Comparison of ENCODE assay signal across 8 mouse cellular contexts in genomic region chr8:117334748-117335393, GRCm38 (mm10).
A peak's percentile ranks its signal among the peaks of the same experiment; 100 is the strongest.
DNase-seq lines count a peak whose midpoint lies in the region; ATAC-seq and TF ChIP-seq lines count a peak whose summit lies in the region.

No protein-coding gene starts in this region.

- no peak for DNase-seq in layer of hippocampus, adult 2 months (ENCODE audit: low spot score in 2 of 2)
- DNase-seq in layer of hippocampus, postnatal 36 days = no peak
- no peak for DNase-seq in midbrain, embryonic 14.5 days
- DNase-seq in right cerebral cortex, adult 18-20 months = no peak
- DNase-seq in cerebellum, postnatal 10 days = no peak
- DNase-seq in cerebellum, adult 11-12 months = no peak

- no peak overlapping the region for H3K4me2 ChIP-seq in forebrain, embryonic 12.5 days
- peak overlapping the region; percentile 29; the same call in 1 of the 2 replicates for H3K4me2 ChIP-seq in kidney, embryonic 15.5 days
- H3K4me2 ChIP-seq in midbrain, embryonic 14.5 days (ENCODE audit: low read length) = no peak overlapping the region

- no peaks in the 10 kb centered on the region for H3K36me3 ChIP-seq in forebrain, embryonic 12.5 days (replicated peaks)
- H3K36me3 ChIP-seq in kidney, embryonic 15.5 days = no peaks in the 10 kb centered on the region
- no peaks in the 10 kb centered on the region for H3K36me3 ChIP-seq in midbrain, embryonic 14.5 days (ENCODE audit: control insufficient read depth, insufficient read depth, low read length)

- H3K4me3 ChIP-seq in layer of hippocampus, adult 2 months = no peak overlapping the region
- no peak overlapping the region for H3K4me3 ChIP-seq in forebrain, embryonic 12.5 days (replicated peaks)
- H3K4me3 ChIP-seq in kidney, embryonic 15.5 days (replicated peaks) = no peak overlapping the region
- H3K4me3 ChIP-seq in midbrain, embryonic 14.5 days (replicated peaks; ENCODE audit: low read depth, low read length) = no peak overlapping the region

- 0 out of 2 replicates have a peak overlapping the region, but pooled peaks have one; percentile 29 for H3K9ac ChIP-seq in forebrain, embryonic 12.5 days
- no peak overlapping the region for H3K9ac ChIP-seq in kidney, embryonic 15.5 days
- H3K9ac ChIP-seq in midbrain, embryonic 14.5 days (replicated peaks; ENCODE audit: low read length) = no peak overlapping the region

- H3K4me1 ChIP-seq in forebrain, embryonic 12.5 days = peaks cover 56% of the 10 kb centered on the region
- peaks cover 71% of the 10 kb centered on the region for H3K4me1 ChIP-seq in kidney, embryonic 15.5 days
- H3K4me1 ChIP-seq in midbrain, embryonic 14.5 days (ENCODE audit: control insufficient read depth, insufficient read depth, low read length) = peaks cover 24% of the 10 kb centered on the region

- H3K27me3 ChIP-seq in forebrain, embryonic 12.5 days = no peaks in the 10 kb centered on the region
- no peaks in the 10 kb centered on the region for H3K27me3 ChIP-seq in kidney, embryonic 15.5 days
- H3K27me3 ChIP-seq in midbrain, embryonic 14.5 days (ENCODE audit: control insufficient read depth, insufficient read depth, low read length) = no peaks in the 10 kb centered on the region

- no peak for TF ChIP-seq CTCF in layer of hippocampus, adult 2 months (conservative IDR thresholded peaks at IDR 0.05)

- H3K9me3 ChIP-seq in forebrain, embryonic 12.5 days = no peaks in the 10 kb centered on the region
- no peaks in the 10 kb centered on the region for H3K9me3 ChIP-seq in kidney, embryonic 15.5 days (replicated peaks)
- H3K9me3 ChIP-seq in midbrain, embryonic 14.5 days (ENCODE audit: control insufficient read depth, low read length) = no peaks in the 10 kb centered on the region

- ATAC-seq in forebrain, embryonic 12.5 days (ENCODE audit: low FRiP score) = peak; percentile 15; the same call in 1 of the 2 replicates
- ATAC-seq in kidney, embryonic 15.5 days (replicated peaks; ENCODE audit: low FRiP score) = peak; percentile 38; the same call in 1 of the 2 replicates
- ATAC-seq in midbrain, embryonic 14.5 days (ENCODE audit: low FRiP score, low TSS enrichment) = no peak

- 49% methylated on average over 14 of the region's 14 CpGs for WGBS in forebrain, embryonic 12.5 days
- WGBS in kidney, embryonic 15.5 days = 29% methylated on average over 14 of the region's 14 CpGs
- WGBS in midbrain, embryonic 14.5 days = 50% methylated on average over 14 of the region's 14 CpGs

- H3K27ac ChIP-seq in layer of hippocampus, adult 2 months = peak overlapping the region; percentile 73
- H3K27ac ChIP-seq in forebrain, embryonic 12.5 days = peak overlapping the region; percentile 54
- peak overlapping the region; percentile 92 for H3K27ac ChIP-seq in kidney, embryonic 15.5 days
- H3K27ac ChIP-seq in midbrain, embryonic 14.5 days (replicated peaks; ENCODE audit: low read depth, low read length) = 0 out of 2 replicates have a peak overlapping the region, but pooled peaks have one; percentile 20

Comparison
In these comparisons a context has a peak if more than half of its experiments do, and no peak if none do; other contexts are left out.
1. H3K27ac ChIP-seq: peak in every context shown above with its lines; median percentile 92 in kidney, embryonic 15.5 days; 73 in layer of hippocampus, adult 2 months; 54 in forebrain, embryonic 12.5 days; 20 in midbrain, embryonic 14.5 days.